Mouse (Mus musculus) ES-E14 (cell line): ENCODE measurements around the gene Urm1. TPM values are rescaled to one million over a fixed set of nuclear protein-coding genes. Genes with fewer than 3 reads are reported as not detected.

Experiments
- DNase-seq: peaks from one replicate; pipeline ENCODE4 v3.0.0-alpha.2; 2013; ENCODE audit warnings: low read depth, low spot score
- H3K27ac ChIP-seq: 2 replicates; pipeline ENCODE4 v1.5.1; 2012; ENCODE audit warnings: low read depth, mild to moderate bottlenecking, low read length, moderate library complexity, mixed read lengths; ENCODE audit not compliant: poor library complexity, insufficient read depth, severe bottlenecking
- H3K36me3 ChIP-seq: 2 replicates; pipeline ENCODE4 v1.6.1; 2012; ENCODE audit warnings: mild to moderate bottlenecking, low read length, moderate library complexity, mixed read lengths; ENCODE audit not compliant: control insufficient read depth, poor library complexity, insufficient read depth, severe bottlenecking
- H3K4me1 ChIP-seq, 2 experiments: fragments of 150-350 bp in 1 of 2; sonication (generic) in 1 of 2; 2 replicates each; pipeline ENCODE4 v1.6.1; 2012; ENCODE audit warnings: low read length in 2 of 2, mild to moderate bottlenecking in 1 of 2, mixed read lengths in 1 of 2; ENCODE audit not compliant: control insufficient read depth in 2 of 2, insufficient read depth in 2 of 2, poor library complexity in 1 of 2
- H3K4me3 ChIP-seq, 2 experiments: fragments of 150-350 bp in 1 of 2; sonication (generic) in 1 of 2; 2 replicates each; pipeline ENCODE4 v1.5.1; 2012; ENCODE audit warnings: low read length in 2 of 2, low read depth in 1 of 2, mild to moderate bottlenecking in 1 of 2, mixed read lengths in 1 of 2; ENCODE audit not compliant: insufficient read depth in 1 of 2, poor library complexity in 1 of 2, severe bottlenecking in 1 of 2
- H3K9ac ChIP-seq: 2 replicates; pipeline ENCODE4 v1.6.1; 2012; ENCODE audit warnings: low read depth, mild to moderate bottlenecking, low read length, mixed read lengths; ENCODE audit not compliant: poor library complexity, insufficient read depth, severe bottlenecking
- H3K9me3 ChIP-seq: fragments of 150-350 bp; sonication (generic); 2 replicates; pipeline ENCODE4 v1.6.1; 2012; ENCODE audit warnings: low read depth, mild to moderate bottlenecking, low read length; ENCODE audit not compliant: control insufficient read depth, insufficient read depth
- CHD2 ChIP-seq: IDR thresholded peaks from 2 replicates; pipeline ENCODE4 v1.6.1; 2014; ENCODE audit warnings: mild to moderate bottlenecking, low read depth, low read length, inconsistent platforms
- HCFC1 ChIP-seq: IDR thresholded peaks from 2 replicates; pipeline ENCODE4 v1.6.1; 2012; ENCODE audit warnings: low read length, inconsistent platforms, borderline replicate concordance; ENCODE audit not compliant: insufficient read depth
- MAFK ChIP-seq: IDR thresholded peaks from 2 replicates; pipeline ENCODE4 v1.6.1; 2014; ENCODE audit warnings: mild to moderate bottlenecking, low read depth, low read length, inconsistent platforms; ENCODE audit not compliant: insufficient read depth
- ZC3H11A ChIP-seq: IDR thresholded peaks from 2 replicates; pipeline ENCODE4 v1.6.1; 2012; ENCODE audit warnings: low read depth, mild to moderate bottlenecking, inconsistent platforms, low read length, borderline replicate concordance
- ZNF384 ChIP-seq: IDR thresholded peaks from 2 replicates; pipeline ENCODE4 v1.6.1; 2012; ENCODE audit warnings: low read depth, low read length, inconsistent platforms
- in situ Hi-C, 2 experiments: fragments of 600-800 bp; cut with MboI; formaldehyde crosslinking; loops; one replicate each; pipeline ENCODE4 v1.15.1; 2025; ENCODE audit warnings: low sequenced_read_pairs in 2 of 2, inconsistent platforms in 1 of 2; ENCODE audit not compliant: unreplicated experiment in 2 of 2
- total RNA-seq: library from RNA; depleted of rRNA; stranded (reverse); fragments of 300-350 nt; gene quantifications from 2 replicates; pipeline ENCODE4 v1.2.3, GENCODE M21; 2012

Urm1 gene
- total RNA-seq, 1 experiment = 50.8 TPM

GRCm38 (mm10) chr2:29872581-29873295 lies 52.9 kb downstream of the Urm1 start:
- H3K4me3 ChIP-seq = no peak overlapping the region
- no peak overlapping the region for H3K9ac ChIP-seq
- H3K27ac ChIP-seq = no peak overlapping the region
- in situ Hi-C loops = no loop called here
- H3K9me3 ChIP-seq = no peaks in the 10 kb centered on the region
- 0 out of 4 replicates have a peak, but pooled peaks cover 0 to 4% of the 10 kb centered on the region in 2 experiments for H3K4me1 ChIP-seq
- no peak for DNase-seq
- TF ChIP-seq HCFC1 (no peak), ZNF384 (no peak), CHD2 (no peak), MAFK (no peak), ZC3H11A (no peak)
- H3K36me3 ChIP-seq = peaks cover 7% of the 10 kb centered on the region; the same call in 1 of the 2 replicates

DNA sequence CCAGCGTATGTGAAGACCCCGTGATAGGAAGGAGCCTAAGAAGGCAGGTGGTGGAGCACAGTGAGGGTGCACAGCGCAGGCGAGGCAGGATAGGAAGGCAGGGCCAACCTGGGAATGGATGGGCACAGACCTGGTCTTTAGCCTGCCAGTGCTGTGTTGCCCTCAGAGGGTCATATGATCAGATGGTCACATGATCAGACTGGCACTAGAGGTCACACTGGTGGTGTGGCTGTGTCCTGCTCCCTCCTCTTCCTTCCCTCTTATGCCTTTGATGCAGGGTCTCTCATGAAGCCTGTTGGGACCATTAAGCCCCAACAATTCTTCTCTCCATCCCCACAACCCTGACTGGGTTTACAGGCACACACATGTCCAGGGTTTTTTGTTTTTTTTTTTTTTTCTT lies 53.9 kb downstream of the Urm1 start:
- peaks cover 9% of the 10 kb centered on the region; the same call in 1 of the 2 replicates for H3K36me3 ChIP-seq
- in situ Hi-C loops = no loop called here
- H3K9me3 ChIP-seq = no peaks in the 10 kb centered on the region
- TF ChIP-seq HCFC1 = no peak
- no peak for TF ChIP-seq CHD2
- TF ChIP-seq MAFK = no peak
- no peak for TF ChIP-seq ZNF384
- TF ChIP-seq ZC3H11A = no peak
- no peak overlapping the region for H3K27ac ChIP-seq
- no peak for DNase-seq
- H3K4me3 ChIP-seq = no peak overlapping the region
- no peak overlapping the region for H3K9ac ChIP-seq
- 0 out of 4 replicates have a peak, but pooled peaks cover 0 to 4% of the 10 kb centered on the region in 2 experiments for H3K4me1 ChIP-seq

GRCm38 (mm10) chr2:29878061-29878460 lies 58.2 kb downstream of the Urm1 start:
- DNase-seq = no peak
- no peak for TF ChIP-seq MAFK
- no peak for TF ChIP-seq ZNF384
- TF ChIP-seq HCFC1 = no peak
- no peak for TF ChIP-seq ZC3H11A
- TF ChIP-seq CHD2 = no peak
- Histone ChIP-seq H3K4me3 (no peak overlapping the region), H3K36me3 (peaks cover 6% of the 10 kb centered on the region; the same call in 1 of the 2 replicates), H3K9me3 (no peaks in the 10 kb centered on the region), H3K4me1 (peaks cover 0 to 13% of the 10 kb centered on the region in 2 experiments; a peak in 2 of 4 replicates), H3K27ac (no peak overlapping the region), H3K9ac (no peak overlapping the region)
- in situ Hi-C loops = no loop called here

DNA sequence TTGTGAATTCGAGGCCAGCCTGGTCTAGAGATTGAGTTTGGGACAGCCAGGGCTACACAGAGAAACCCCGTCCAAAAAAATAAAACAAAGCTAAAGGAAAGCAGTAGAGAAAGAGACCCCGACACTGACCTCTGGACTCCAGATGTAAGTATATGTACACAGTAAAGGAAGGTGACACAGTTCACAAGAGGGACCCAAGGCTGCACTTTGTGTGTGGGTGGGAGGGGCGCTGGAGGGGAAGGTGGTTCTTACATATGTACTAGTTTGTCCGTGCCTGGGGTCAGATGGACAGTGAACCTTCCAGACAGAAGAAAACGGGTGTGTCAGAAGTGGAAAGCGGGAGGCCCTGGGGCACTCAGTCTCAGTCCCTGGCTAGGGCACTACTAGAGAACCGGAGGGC lies 59.3 kb downstream of the Urm1 start:
- no peak for DNase-seq
- no peak for TF ChIP-seq ZNF384
- no peak for TF ChIP-seq MAFK
- TF ChIP-seq CHD2 = no peak
- no peak for TF ChIP-seq ZC3H11A
- TF ChIP-seq HCFC1 = no peak
- Histone ChIP-seq H3K9ac (no peak overlapping the region), H3K9me3 (no peaks in the 10 kb centered on the region), H3K4me3 (no peak overlapping the region), H3K36me3 (peaks cover 3% of the 10 kb centered on the region; the same call in 1 of the 2 replicates), H3K4me1 (peaks cover 0 to 13% of the 10 kb centered on the region in 2 experiments; a peak in 2 of 4 replicates), H3K27ac (no peak overlapping the region)
- in situ Hi-C loops = no loop called here
